Mouse (Mus musculus): ENCODE results near the gene Ddi2.

Gene Ddi2

DNA sequence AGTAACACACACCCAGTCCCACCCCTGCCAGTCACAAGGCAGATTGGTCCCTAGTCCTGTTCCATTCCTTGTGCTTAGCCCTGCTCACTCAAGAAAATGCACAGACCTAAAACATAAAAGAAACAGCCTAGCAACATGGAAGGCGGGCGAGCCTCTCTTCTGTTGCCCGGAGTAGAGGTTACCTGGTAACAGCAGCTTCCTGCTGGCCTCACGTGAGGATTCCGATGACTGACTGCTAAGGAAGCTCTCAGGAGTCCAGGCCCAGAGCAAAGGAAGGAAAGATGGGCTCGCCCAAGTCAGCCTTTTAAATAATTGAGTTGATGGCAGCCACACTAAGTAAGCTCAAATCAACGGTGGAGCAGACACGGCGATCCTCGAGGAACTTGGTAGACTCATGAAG lies 71.3 kb downstream of the Ddi2 start:
- DNase-seq: no peak

DNA sequence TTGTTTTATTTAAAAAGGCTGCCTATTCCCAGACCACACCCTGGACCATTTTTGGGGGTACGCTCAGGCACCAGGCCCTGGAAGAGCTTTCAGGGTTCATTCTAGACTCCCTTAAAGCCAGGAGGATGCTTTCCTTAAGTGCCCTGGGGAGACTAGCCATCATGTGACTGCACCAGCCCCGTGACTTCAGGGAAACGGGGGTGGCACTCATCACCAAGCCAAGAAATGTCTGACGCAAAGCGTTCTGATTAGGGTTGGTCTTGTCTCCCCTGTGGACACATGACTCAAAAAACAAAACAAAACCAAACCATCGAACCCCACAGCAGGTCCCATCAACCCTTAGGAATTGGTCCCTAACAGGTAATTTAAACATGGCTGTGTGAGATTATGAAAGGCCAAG lies 71.9 kb downstream of the Ddi2 start:
- DNase-seq: no peak

DNA sequence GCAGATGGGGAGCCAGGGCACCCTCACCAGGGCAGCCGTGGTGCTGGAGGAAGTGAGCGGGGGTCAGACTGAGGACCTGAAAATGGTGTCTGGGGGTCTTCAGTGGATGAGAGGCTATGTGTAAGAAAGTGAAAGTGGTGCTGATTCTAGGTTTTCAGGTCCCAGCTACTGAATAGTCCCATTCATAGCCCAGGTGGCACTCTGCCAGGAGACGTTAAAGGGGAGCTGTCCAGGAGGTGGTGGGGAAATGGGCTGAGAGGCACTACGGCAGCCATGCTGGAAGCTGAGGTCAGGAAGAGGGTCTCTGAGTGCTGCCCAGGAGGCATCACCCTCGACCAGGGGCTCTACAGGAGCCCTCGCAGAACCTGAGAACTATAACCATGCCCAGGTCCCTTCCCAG lies 74.0 kb downstream of the Ddi2 start:
- DNase-seq: no peak

DNA sequence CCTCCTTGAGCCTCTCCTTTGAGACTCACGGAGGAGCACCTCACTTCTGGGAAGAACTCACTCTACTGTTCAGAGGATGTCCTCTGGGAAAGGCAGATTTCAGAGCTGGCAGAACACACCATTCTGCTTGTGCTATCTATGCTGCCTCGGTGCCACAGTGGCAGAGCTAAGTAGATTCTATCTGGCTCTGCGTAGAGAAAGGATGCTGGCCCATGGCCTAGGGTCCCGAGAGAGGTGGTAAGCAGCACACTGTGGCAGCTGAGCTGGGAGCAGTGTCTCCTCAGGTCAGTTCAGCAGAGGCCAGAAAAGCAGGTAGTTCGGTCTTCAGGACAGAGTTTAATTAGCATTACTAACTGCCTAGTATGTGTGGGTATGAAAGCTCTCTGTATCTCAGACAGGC lies 75.0 kb downstream of the Ddi2 start:
- DNase-seq: no peak

DNA sequence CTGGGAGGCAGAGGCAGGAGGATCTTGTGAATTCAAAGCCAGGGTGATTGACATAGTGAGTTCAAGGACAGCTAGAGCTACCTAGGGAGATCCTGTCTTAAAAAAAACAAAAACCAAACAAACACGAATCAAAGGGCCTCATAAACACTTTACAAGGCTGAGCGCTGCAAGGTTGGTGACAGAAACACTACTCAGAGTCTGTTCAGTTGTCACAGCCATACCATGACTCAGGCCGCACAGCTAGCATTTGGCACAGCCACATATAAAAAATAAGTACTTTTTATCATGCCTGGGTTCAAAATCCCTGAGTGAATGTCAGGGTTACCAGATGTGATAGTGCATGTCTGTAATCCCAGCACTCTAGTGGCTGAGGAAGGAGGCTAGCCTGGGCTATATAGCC lies 76.0 kb downstream of the Ddi2 start:
- no peak for DNase-seq

DNA sequence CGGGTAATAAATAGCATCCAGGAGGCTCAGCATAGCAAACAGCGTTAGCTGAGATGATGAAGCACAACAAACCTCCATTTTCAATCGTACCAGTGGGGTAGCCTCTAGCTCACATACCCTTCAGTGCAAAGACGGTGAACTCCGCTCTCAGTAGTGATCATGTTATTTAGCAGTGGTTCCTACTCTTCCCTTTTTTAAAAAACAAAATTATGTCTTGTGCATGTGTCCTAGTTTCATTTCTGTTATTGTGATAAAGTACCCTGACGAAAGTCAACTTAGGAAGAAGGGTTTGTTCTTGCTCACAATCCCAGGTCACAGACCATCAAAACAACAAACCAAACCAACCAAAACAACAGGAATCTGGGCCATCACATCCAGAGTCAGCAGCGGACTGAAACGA lies 77.2 kb downstream of the Ddi2 start:
- DNase-seq: no peak

DNA sequence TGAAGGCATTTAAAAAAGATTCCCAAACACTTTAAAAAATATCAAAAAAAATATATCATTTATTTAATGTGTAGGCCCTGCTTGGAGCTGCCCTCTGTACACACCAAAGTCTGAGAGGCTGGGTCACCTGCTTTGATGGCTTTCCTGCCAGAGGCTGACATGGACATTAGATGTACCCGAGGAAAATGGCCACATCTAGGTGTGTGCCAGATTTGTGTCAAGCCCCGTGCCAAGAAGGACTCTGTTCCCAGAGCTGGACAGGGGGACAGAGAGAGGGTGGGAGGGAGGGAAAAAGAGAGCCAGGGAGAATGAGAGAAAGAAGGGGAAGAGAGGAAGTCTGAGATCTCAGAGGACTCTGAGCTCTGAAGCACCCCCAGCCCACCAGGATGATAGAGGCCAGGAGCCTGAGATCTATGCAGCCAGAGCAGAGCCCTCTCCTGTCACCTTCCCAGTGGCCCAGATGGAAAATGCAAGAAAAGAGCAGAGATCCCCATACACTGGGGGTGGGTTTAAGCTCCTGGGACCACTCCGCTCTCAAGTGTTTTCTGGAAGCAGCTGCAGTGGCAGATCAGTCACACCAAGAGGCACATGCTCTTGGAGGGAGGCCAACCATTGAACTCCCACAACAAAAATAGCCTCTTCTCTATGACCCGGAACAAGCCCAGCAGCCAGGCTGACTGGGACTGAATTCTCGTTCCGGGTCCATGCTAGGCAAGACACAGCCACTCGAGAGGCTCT lies 79.9 kb downstream of the Ddi2 start:
- no peak for DNase-seq

DNA sequence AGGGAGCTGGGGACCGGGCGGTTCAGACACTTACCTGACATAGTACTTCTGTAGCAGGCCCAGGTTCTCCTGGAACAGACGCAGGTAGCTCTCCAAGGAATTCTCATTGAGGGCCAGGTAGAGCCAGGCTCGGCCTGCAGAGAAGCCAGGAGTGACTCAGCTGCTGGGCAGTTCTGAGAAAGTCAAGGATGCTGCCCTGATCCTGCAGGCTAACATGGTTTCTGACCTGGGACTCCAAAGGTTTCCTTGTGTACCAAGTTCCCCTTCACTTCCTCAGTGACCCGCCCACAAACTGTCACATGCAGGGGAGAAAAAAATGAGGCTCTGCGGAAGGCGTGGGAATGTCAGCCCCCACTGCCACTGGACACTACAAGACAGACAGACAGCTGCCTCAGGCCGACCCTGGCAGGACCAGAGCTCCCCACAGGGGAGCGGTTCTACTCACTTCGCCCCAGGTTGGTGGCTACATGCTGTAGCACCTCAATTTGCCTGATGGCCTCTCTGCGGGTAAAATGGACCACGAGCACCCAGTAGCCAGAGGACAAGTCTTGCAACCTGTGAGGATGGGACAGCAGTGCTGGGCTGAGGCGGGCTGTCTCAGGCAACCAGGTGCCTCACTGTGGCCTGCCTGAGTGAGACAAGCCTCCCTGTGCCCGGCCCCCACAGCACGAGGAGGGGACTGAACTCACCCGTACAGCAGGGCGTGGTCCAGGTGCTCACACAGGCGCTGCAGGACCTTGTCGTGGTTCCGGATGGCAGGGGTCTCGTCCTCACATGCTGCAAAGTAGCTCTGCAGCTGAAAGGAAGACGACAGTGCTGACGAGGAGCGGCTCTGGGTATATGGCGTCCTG lies 81.0 kb downstream of the Ddi2 start:
- no peak for DNase-seq

DNA sequence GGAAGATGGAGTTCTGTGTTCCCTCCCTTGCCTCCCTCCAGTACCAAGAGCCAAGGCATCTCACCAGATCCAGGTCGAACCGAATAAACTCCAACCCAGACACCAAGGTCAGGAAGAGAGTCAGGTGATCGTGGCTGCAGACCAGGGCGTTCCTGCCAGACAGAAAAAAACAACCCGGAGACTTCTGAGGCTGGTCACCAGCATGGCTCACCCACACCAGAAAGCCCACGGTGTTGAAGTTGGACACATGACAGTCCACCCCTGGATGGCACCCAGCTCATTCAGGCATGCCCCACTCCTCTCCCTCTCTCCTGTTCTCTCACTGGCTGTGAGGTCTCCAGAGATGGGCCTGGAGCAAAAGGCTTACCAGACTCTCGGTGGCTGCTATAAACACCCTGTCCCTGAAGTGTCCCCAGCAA lies 81.9 kb downstream of the Ddi2 start:
- DNase-seq: no peak

DNA sequence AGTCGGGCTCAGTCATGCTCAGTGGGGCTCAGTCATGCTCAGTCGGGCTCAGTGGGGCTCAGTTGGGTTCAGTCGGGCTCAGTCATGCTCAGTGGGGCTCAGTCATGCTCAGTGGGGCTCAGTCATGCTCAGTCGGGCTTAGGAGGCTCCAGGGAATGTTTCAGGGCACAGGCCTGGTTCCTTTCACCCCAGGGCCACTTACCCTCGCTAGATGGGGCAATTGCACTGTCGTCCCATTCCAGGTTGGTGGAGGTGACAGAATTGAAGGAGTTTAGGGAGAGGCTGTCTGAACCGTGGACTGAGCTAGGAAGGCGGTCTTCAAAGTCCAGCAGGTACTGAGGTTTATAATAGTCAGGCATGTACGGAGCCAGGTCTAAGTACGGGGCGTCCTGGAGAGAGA lies 83.7 kb downstream of the Ddi2 start:
- no peak for DNase-seq

DNA sequence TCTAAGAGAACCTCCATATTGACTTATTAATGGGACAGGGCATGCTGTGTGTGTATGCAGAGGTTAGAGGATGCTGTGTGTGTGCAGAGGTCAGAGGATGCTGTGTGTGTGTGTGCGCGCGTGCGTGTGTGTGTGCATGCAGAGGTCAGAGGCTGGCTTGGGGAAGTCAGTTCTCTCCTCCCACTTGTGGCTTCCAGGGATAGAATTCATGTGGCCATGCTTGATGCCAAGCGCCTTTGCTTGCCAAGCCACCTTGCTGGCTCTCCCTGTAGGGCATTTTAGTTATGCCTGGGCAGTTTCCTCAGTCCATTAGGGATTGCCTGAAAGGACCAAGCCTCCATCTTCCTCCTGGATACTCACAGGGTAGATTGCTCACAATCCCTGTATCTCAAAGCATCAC lies 86.5 kb downstream of the Ddi2 start:
- no peak for DNase-seq

DNA sequence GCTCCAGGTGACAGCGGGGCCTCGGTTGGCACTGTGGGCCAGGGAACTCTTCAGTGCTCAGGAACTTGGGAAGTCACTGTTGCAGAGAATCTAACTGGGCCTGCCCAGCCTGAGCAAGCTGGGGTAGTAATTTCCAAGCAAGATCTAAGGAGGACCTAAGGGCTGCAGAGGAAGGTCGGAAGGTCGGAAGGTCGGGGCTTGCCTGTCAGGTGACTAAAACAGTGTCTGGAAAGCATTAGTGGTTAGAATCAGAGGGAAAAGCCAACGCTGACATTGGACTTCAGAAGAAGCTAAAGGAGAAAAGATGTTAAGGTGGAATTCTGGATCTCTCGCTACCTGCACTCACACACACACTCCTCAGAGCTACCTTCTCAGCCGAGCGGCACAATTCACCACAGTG lies 87.2 kb downstream of the Ddi2 start:
- no peak for DNase-seq

DNA sequence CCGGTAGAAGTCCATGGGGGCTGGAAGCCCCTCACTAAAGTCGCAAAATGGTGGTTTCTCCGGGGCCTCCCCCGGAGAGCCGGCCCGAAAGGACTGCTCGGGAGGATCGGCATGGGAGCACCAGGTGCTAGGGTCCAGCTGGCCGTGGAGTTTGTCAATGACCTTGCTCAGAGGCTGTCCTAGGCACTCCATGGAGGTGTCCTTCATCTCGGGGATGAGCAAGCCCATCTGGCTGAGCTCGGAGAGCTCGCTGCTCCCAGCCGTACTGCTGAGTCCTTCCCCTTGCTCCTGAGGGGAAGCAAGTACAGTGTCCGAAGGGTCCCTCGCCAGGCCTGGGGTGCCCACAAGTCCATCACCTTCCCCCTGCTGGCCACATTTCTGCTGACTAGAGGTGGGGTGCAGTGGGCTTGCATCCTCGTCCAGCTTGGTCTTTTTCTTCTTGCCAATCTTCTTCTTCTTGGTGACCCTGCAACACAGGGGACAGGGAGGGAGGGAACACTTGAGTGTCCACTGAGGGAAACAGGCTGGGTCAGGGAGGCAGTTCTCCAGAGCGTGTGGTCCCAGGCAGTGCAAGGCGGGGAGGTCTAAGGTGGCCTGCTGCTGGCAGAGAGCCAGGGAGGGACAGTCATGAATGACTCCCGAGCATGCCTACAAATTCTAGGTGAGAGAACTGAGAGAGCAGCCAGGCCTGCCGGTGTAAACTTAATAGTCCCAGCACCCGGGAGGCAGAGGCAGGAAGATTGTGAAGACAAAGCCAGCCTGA lies 90.9 kb downstream of the Ddi2 start:
- no peak for DNase-seq

DNA sequence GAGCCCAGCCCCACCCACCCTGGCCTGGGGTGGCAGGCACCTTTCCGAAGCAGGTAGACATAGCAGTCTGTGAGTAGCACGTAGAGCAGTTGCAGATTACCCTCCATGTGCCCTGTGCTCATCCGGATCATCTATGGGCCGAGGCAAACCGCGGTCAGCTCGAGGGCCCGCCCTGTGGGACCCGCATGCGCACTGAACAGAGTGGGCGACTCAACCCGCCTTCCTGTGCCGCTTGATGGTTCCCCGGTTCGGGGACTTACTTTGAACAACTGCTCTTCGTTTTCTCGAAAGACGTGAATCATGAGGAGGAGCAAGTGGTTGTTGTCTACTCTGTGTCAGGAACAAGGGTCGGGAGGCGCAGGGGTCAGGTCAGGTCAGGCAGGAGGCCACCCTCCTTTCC lies 92.0 kb downstream of the Ddi2 start:
- no peak for DNase-seq

DNA sequence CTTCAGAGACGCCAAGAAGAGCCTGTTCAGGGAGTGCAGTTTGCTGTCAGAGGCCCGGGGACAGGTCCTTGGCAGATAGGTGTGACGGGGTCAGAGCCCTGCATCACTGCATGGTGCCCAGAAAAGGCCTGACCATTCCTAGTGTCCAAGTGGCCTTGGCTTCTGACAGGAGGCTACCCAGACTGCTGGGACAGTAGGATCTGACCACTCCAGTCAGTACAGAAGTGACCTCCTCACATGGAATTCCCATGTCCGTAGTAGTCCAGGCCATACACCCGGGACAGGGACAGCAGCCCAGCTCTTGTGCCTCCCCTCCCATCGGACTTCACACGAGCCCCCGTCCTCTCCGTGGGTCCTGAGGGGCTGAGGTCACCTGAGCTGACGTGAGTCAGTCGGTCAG lies 93.2 kb downstream of the Ddi2 start:
- DNase-seq: no peak

DNA sequence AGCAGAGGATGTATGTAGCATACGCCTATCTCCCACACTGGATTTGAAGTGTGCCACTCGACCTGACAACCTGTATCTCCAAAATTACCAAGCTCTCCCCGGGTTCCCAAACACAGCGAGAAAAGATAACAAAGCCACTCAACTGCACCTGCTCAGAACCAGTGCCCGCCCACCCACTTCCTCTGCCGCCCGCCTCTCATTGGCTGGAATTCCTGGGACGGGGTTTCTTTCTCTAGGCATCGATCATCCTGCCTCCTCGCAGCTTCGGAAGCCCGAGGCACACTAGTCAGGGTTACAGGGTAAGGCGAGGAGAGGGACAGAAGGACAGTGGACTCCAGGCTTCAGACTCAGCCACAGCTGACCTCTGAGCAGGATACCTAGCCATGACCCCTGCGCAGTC lies 94.6 kb downstream of the Ddi2 start:
- no peak for DNase-seq

All from thymus, postnatal 25 days (tissue).